24 mouse cellular contexts compared by ENCODE assay signal in genomic region chr17:4875086-4876046, GRCm38 (mm10).
DNase-seq lines count a peak whose midpoint lies in the region; ATAC-seq lines count a peak whose summit lies in the region.
"Had no signal": no experiment of that assay in that cellular context is flagged by ENCODE, and none has a peak within 500 bp of the region (broad histone marks: within the 10 kb centered on the region; RNA-seq: fewer than 3 reads in every experiment).

No protein-coding gene starts in this region.

- no peaks in the 10 kb centered on the region for H3K27me3 ChIP-seq in embryonic facial prominence, embryonic 14.5 days (replicated peaks; ENCODE audit: control insufficient read depth, insufficient read depth, low read length)
- H3K27me3 ChIP-seq in limb, embryonic 13.5 days = no peaks in the 10 kb centered on the region
- H3K27me3 ChIP-seq: intestine, embryonic 15.5 days; liver, embryonic 15.5 days; lung, embryonic 15.5 days; neural tube, embryonic 15.5 days had no signal

- peak; percentile 5 for DNase-seq in retina, postnatal 1 day
- DNase-seq in retina, embryonic 14.5 days (ENCODE audit: low spot score) = no peak
- DNase-seq in embryonic facial prominence, embryonic 14.5 days (ENCODE audit: low spot score) = peak; percentile 38
- no peak for DNase-seq in lung, postnatal 10 days
- DNase-seq in thymus, postnatal 0 days (ENCODE audit: low spot score) = no peak
- no peak for DNase-seq in left cerebral cortex, adult 9 months (ENCODE audit: low spot score in 2 of 2)
- DNase-seq: adrenal gland, adult 2 months; cerebellum, adult 11-12 months; cerebellum, postnatal 14 days; embryo, embryonic 11 days; gastrocnemius, postnatal 10 days; kidney, adult 8-10 months; kidney, postnatal 10 days; right cerebral cortex, postnatal 14 days; thymus, postnatal 25 days had no signal

- 70% methylated on average over 10 of the region's 10 CpGs for WGBS in embryonic facial prominence, embryonic 14.5 days
- 55% methylated on average over 10 of the region's 10 CpGs for WGBS in limb, embryonic 13.5 days

- H3K27ac ChIP-seq in embryonic facial prominence, embryonic 14.5 days (replicated peaks; ENCODE audit: low read depth, low read length) = no peak overlapping the region
- H3K27ac ChIP-seq in limb, embryonic 13.5 days = no peak overlapping the region; the same call in 1 of the 2 replicates
- H3K27ac ChIP-seq: intestine, embryonic 15.5 days; liver, embryonic 15.5 days; lung, embryonic 15.5 days; macrophage; neural tube, embryonic 15.5 days had no signal

- no peak overlapping the region for H3K4me2 ChIP-seq in embryonic facial prominence, embryonic 14.5 days (ENCODE audit: low read depth, low read length)
- H3K4me2 ChIP-seq in limb, embryonic 13.5 days (replicated peaks) = no peak overlapping the region
- H3K4me2 ChIP-seq: intestine, embryonic 15.5 days; liver, embryonic 15.5 days; lung, embryonic 15.5 days; midbrain, embryonic 11.5 days; neural tube, embryonic 15.5 days had no signal

- no peaks in the 10 kb centered on the region for H3K9me3 ChIP-seq in embryonic facial prominence, embryonic 14.5 days (ENCODE audit: control insufficient read depth, low read length)
- no peaks in the 10 kb centered on the region for H3K9me3 ChIP-seq in limb, embryonic 13.5 days
- H3K9me3 ChIP-seq: intestine, embryonic 15.5 days; liver, embryonic 15.5 days; lung, embryonic 15.5 days; neural tube, embryonic 15.5 days had no signal

- no peak overlapping the region for H3K9ac ChIP-seq in embryonic facial prominence, embryonic 14.5 days (ENCODE audit: low read depth, low read length)
- no peak overlapping the region for H3K9ac ChIP-seq in limb, embryonic 13.5 days
- H3K9ac ChIP-seq: intestine, embryonic 15.5 days; liver, embryonic 15.5 days; lung, embryonic 15.5 days; neural tube, embryonic 15.5 days had no signal

- H3K4me1 ChIP-seq in embryonic facial prominence, embryonic 14.5 days (ENCODE audit: control insufficient read depth, insufficient read depth, low read length) = peaks cover 11% of the 10 kb centered on the region
- H3K4me1 ChIP-seq in limb, embryonic 13.5 days = peaks cover 25% of the 10 kb centered on the region
- H3K4me1 ChIP-seq: intestine, embryonic 15.5 days; liver, embryonic 15.5 days; lung, embryonic 15.5 days; neural tube, embryonic 15.5 days had no signal

- H3K4me3 ChIP-seq in embryonic facial prominence, embryonic 14.5 days (ENCODE audit: low read depth, low read length) = no peak overlapping the region
- H3K4me3 ChIP-seq in limb, embryonic 13.5 days = no peak overlapping the region
- H3K4me3 ChIP-seq: intestine, embryonic 15.5 days; liver, embryonic 15.5 days; lung, embryonic 15.5 days; neural tube, embryonic 15.5 days had no signal

- H3K36me3 ChIP-seq in embryonic facial prominence, embryonic 14.5 days (ENCODE audit: control insufficient read depth, insufficient read depth, low read length) = no peaks in the 10 kb centered on the region
- H3K36me3 ChIP-seq in limb, embryonic 13.5 days = no peaks in the 10 kb centered on the region
- H3K36me3 ChIP-seq: intestine, embryonic 15.5 days; liver, embryonic 15.5 days; lung, embryonic 15.5 days; neural tube, embryonic 15.5 days had no signal

- peak; percentile 57; the same call in 1 of the 2 replicates for ATAC-seq in embryonic facial prominence, embryonic 14.5 days (ENCODE audit: low read depth)
- ATAC-seq in limb, embryonic 13.5 days (ENCODE audit: low FRiP score, low read depth) = peak; percentile 69
- ATAC-seq: forebrain, embryonic 14.5 days; hindbrain, embryonic 16.5 days; intestine, embryonic 15.5 days had no signal

Comparison
In these comparisons a context has a peak if more than half of its experiments do, and no peak if none do; other contexts are left out.
1. DNase-seq: peak in retina, postnatal 1 day (single experiment) and embryonic facial prominence, embryonic 14.5 days (single experiment); none in retina, embryonic 14.5 days (single experiment), lung, postnatal 10 days (single experiment), thymus, postnatal 0 days (single experiment) and left cerebral cortex, adult 9 months (0 of 2).